Mouse (Mus musculus): Measurements from ENCODE around the gene Lrfn5. TPM values are rescaled to one million over a fixed set of nuclear protein-coding genes. Genes with fewer than 3 reads are reported as not detected.

Gene Lrfn5
- polyA plus RNA-seq, 1 experiment from 2014 or later: 0.79 TPM

GRCm38 (mm10) chr12:61807073-61807605 lies 284.2 kb downstream of the Lrfn5 start:
- 86% methylated on average over 4 of the region's 4 CpGs for WGBS
- H3K36me3 ChIP-seq (replicated peaks): no peaks in the 10 kb centered on the region
- no peaks in the 10 kb centered on the region for H3K27me3 ChIP-seq (ENCODE audit: poor library complexity, severe bottlenecking)
- no peaks in the 10 kb centered on the region for H3K9me3 ChIP-seq
- H3K27ac ChIP-seq: no peak overlapping the region
- no peak overlapping the region for H3K4me3 ChIP-seq
- no peaks in the 10 kb centered on the region for H3K4me1 ChIP-seq
- no peak for DNase-seq (ENCODE audit: extremely low spot score, low spot score)

DNA sequence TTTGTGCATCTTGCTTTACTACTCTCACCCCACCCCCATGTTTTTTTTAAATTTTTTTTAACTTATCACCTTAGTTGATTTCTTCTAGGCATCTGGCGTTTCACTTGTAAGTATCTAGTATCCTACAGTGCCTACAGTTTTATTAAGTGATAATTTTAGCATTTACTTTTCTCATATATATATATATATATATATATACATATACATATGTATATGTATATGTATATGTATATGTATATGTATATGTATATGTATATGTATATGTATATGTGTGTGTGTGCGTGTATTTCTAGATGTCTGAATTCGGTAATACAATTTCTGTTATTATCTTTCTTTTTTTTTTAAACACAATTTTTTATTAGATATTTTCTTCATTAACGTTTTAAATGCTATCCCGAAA lies 300.7 kb downstream of the Lrfn5 start:
- Histone ChIP-seq H3K4me1 (no peaks in the 10 kb centered on the region), H3K4me3 (no peak overlapping the region), H3K36me3 (replicated peaks) (no peaks in the 10 kb centered on the region), H3K9me3 (no peaks in the 10 kb centered on the region), H3K27me3 (ENCODE audit: poor library complexity, severe bottlenecking) (no peaks in the 10 kb centered on the region), H3K27ac (no peak overlapping the region)
- DNase-seq (ENCODE audit: extremely low spot score, low spot score): no peak
- WGBS: 94% methylated on average over 5 of the region's 5 CpGs

- H3K27ac ChIP-seq: no peak overlapping the region
- no peaks in the 10 kb centered on the region for H3K9me3 ChIP-seq
- no peaks in the 10 kb centered on the region for H3K36me3 ChIP-seq (replicated peaks)
- H3K4me1 ChIP-seq: no peaks in the 10 kb centered on the region
- no peaks in the 10 kb centered on the region for H3K27me3 ChIP-seq (ENCODE audit: poor library complexity, severe bottlenecking)
- no peak overlapping the region for H3K4me3 ChIP-seq
- 16% methylated on average over 1 of the region's 1 CpGs for WGBS
- DNase-seq (ENCODE audit: extremely low spot score, low spot score): no peak
Measured at GRCm38 (mm10) chr12:61826311-61826710, 303.4 kb downstream of the Lrfn5 start.

GRCm38 (mm10) chr12:61842599-61843291 lies 319.8 kb downstream of the Lrfn5 start:
- WGBS: 91% methylated on average over 9 of the region's 9 CpGs
- no peaks in the 10 kb centered on the region for H3K9me3 ChIP-seq
- no peaks in the 10 kb centered on the region for H3K4me1 ChIP-seq
- DNase-seq (ENCODE audit: extremely low spot score, low spot score): no peak
- H3K4me3 ChIP-seq: no peak overlapping the region
- no peaks in the 10 kb centered on the region for H3K27me3 ChIP-seq (ENCODE audit: poor library complexity, severe bottlenecking)
- H3K27ac ChIP-seq: no peak overlapping the region
- H3K36me3 ChIP-seq (replicated peaks): no peaks in the 10 kb centered on the region

DNA sequence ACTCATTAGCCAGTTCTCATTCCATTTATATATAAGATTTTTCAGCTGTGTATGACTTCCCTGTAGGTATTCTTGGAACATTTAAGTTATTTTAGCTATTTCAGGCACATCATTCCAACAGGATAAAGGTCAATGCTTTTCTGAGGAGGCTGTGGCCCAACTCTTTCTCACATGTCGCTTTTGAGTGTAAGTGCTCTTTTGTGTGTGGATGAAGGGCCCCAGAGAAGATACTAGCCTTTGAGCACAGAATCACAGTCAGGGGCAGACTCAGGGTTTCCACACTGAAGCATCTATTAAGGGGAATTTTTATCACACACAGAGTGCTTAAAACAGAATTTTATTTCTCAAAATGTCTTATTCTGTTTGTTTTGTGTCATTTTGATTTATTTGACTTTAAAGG lies 331.2 kb downstream of the Lrfn5 start:
- no peaks in the 10 kb centered on the region for H3K36me3 ChIP-seq (replicated peaks)
- H3K9me3 ChIP-seq: no peaks in the 10 kb centered on the region

More for the DNA sequence above, 331.2 kb downstream of the Lrfn5 start:
- H3K4me3 ChIP-seq: no peak overlapping the region
- no peak overlapping the region for H3K27ac ChIP-seq
- DNase-seq (ENCODE audit: extremely low spot score, low spot score): no peak
- WGBS: 57% methylated on average over 1 of the region's 1 CpGs
- H3K27me3 ChIP-seq (ENCODE audit: poor library complexity, severe bottlenecking): no peaks in the 10 kb centered on the region
- H3K4me1 ChIP-seq: no peaks in the 10 kb centered on the region
